ENCODE assay signal across 8 mouse cellular contexts in genomic region chr11:102431018-102431645, GRCm38 (mm10). TPM values are rescaled to one million over a fixed set of nuclear protein-coding genes. Genes with fewer than 3 reads are reported as not detected.
DNase-seq lines count a peak whose midpoint lies in the region; ATAC-seq and TF ChIP-seq lines count a peak whose summit lies in the region.

No protein-coding gene starts in this region.

- TF ChIP-seq EP300 in liver, embryonic 14.5 days (IDR thresholded peaks at IDR 0.05; ENCODE audit: low read depth): no peak

- ATAC-seq in embryonic facial prominence, embryonic 13.5 days (ENCODE audit: insufficient number of reproducible peaks, insufficient read depth, low FRiP score, low TSS enrichment, low read depth): no peak
- ATAC-seq in kidney, embryonic 14.5 days (ENCODE audit: low FRiP score, low TSS enrichment): 0 out of 2 replicates have a peak, but pooled peaks have one; percentile 9
- peak; percentile 50; the same call in 1 of the 2 replicates for ATAC-seq in liver, embryonic 14.5 days (ENCODE audit: insufficient read depth)

- no peaks in the 10 kb centered on the region for H3K9me3 ChIP-seq in embryonic facial prominence, embryonic 13.5 days
- no peaks in the 10 kb centered on the region for H3K9me3 ChIP-seq in heart, embryonic 10.5 days
- no peaks in the 10 kb centered on the region for H3K9me3 ChIP-seq in kidney, embryonic 14.5 days (ENCODE audit: control insufficient read depth, low read length)
- no peaks in the 10 kb centered on the region for H3K9me3 ChIP-seq in liver, embryonic 14.5 days (ENCODE audit: control insufficient read depth, low read length)

- H3K27ac ChIP-seq in embryonic facial prominence, embryonic 13.5 days: peak overlapping the region; percentile 89
- peak overlapping the region; percentile 88 for H3K27ac ChIP-seq in heart, embryonic 10.5 days
- H3K27ac ChIP-seq in kidney, embryonic 14.5 days (ENCODE audit: low read depth, low read length): peak overlapping the region; percentile 80
- peak overlapping the region; percentile 35; the same call in 1 of the 2 replicates for H3K27ac ChIP-seq in liver, embryonic 14.5 days

- DNase-seq in adrenal gland, postnatal 14 days: peak; percentile 88
- DNase-seq in heart, embryonic 10.5 days (ENCODE audit: low spot score): peak; percentile 87
- peak in 2 of 3 experiments; percentile 55 to 74 for DNase-seq in liver, embryonic 14.5 days (ENCODE audit: low read depth in 3 of 3, low spot score in 3 of 3)
- DNase-seq in neural tube, embryonic 10.5 days (ENCODE audit: extremely low spot score, low spot score): peak; percentile 80
- peak; percentile 83 for DNase-seq in thymus, postnatal 0 days (ENCODE audit: low spot score)

- H3K4me2 ChIP-seq in embryonic facial prominence, embryonic 13.5 days: peak overlapping the region; percentile 96
- H3K4me2 ChIP-seq in kidney, embryonic 14.5 days (replicated peaks; ENCODE audit: low read depth, low read length): peak overlapping the region; percentile 89
- H3K4me2 ChIP-seq in liver, embryonic 14.5 days (ENCODE audit: low read depth): peak overlapping the region; percentile 99

- peak overlapping the region; percentile 72 for H3K4me3 ChIP-seq in C2C12 (ENCODE audit: insufficient read depth, poor library complexity, severe bottlenecking)
- peak overlapping the region; percentile 75 for H3K4me3 ChIP-seq in embryonic facial prominence, embryonic 13.5 days
- H3K4me3 ChIP-seq in heart, embryonic 10.5 days: peak overlapping the region; percentile 78
- peak overlapping the region; percentile 65 for H3K4me3 ChIP-seq in kidney, embryonic 14.5 days (ENCODE audit: low read length)
- peak overlapping the region; percentile 66 to 70 for H3K4me3 ChIP-seq in liver, embryonic 14.5 days (ENCODE audit: insufficient read depth in 1 of 2, low read depth in 2 of 2, low read length in 2 of 2)

- H3K36me3 ChIP-seq in C2C12 (ENCODE audit: control insufficient read depth, insufficient read depth): peaks cover 20% of the 10 kb centered on the region
- peaks cover 28% of the 10 kb centered on the region for H3K36me3 ChIP-seq in embryonic facial prominence, embryonic 13.5 days
- H3K36me3 ChIP-seq in heart, embryonic 10.5 days: peaks cover 34% of the 10 kb centered on the region
- H3K36me3 ChIP-seq in kidney, embryonic 14.5 days (ENCODE audit: control insufficient read depth, insufficient read depth, low read length): peaks cover 22% of the 10 kb centered on the region
- no peaks in the 10 kb centered on the region for H3K36me3 ChIP-seq in liver, embryonic 14.5 days (replicated peaks; ENCODE audit: control insufficient read depth, insufficient read depth, low read depth)

- H3K4me1 ChIP-seq in embryonic facial prominence, embryonic 13.5 days: peaks cover 34% of the 10 kb centered on the region
- H3K4me1 ChIP-seq in heart, embryonic 10.5 days: peaks cover 38% of the 10 kb centered on the region
- peaks cover 16% of the 10 kb centered on the region for H3K4me1 ChIP-seq in kidney, embryonic 14.5 days (ENCODE audit: control insufficient read depth, insufficient read depth, low read length)
- peaks cover 5 to 14% of the 10 kb centered on the region in 2 experiments; a peak in 3 of 4 replicates for H3K4me1 ChIP-seq in liver, embryonic 14.5 days (replicated peaks; ENCODE audit: control insufficient read depth in 2 of 2, insufficient read depth in 2 of 2, low read length in 1 of 2)

- peak overlapping the region; percentile 77 for H3K9ac ChIP-seq in embryonic facial prominence, embryonic 13.5 days
- H3K9ac ChIP-seq in kidney, embryonic 14.5 days (ENCODE audit: low read depth, low read length): peak overlapping the region; percentile 62
- peak overlapping the region; percentile 56 for H3K9ac ChIP-seq in liver, embryonic 14.5 days (replicated peaks)

- H3K79me3 ChIP-seq in C2C12 (ENCODE audit: low read depth): no peaks in the 10 kb centered on the region

- peak overlapping the region; percentile 83 for H3ac ChIP-seq in C2C12 (ENCODE audit: control insufficient read depth, insufficient read length, low read depth)

- no peaks in the 10 kb centered on the region for H3K27me3 ChIP-seq in C2C12 (ENCODE audit: control insufficient read depth, insufficient read depth, insufficient read length)
- H3K27me3 ChIP-seq in embryonic facial prominence, embryonic 13.5 days: no peaks in the 10 kb centered on the region
- no peaks in the 10 kb centered on the region for H3K27me3 ChIP-seq in heart, embryonic 10.5 days (ENCODE audit: insufficient read depth, poor library complexity, severe bottlenecking)
- no peaks in the 10 kb centered on the region; the same call in 1 of the 2 replicates for H3K27me3 ChIP-seq in kidney, embryonic 14.5 days (ENCODE audit: control insufficient read depth, insufficient read depth, low read length)
- H3K27me3 ChIP-seq in liver, embryonic 14.5 days (ENCODE audit: control insufficient read depth, insufficient read depth, low read length): no peaks in the 10 kb centered on the region; the same call in 1 of the 2 replicates

- TF ChIP-seq CTCF in C2C12 (IDR thresholded peaks at IDR 0.05; ENCODE audit: control insufficient read depth, insufficient read depth, insufficient read length): peak; percentile 48
- TF ChIP-seq CTCF in liver, embryonic 14.5 days (IDR thresholded peaks at IDR 0.05; ENCODE audit: low read depth): peak; percentile 89

- peaks cover 8% of the 10 kb centered on the region for H3K79me2 ChIP-seq in C2C12 (ENCODE audit: control insufficient read depth, insufficient read depth)

- 0% methylated on average over 7 of the region's 7 CpGs for WGBS in embryonic facial prominence, embryonic 13.5 days
- whole genome bisulfite sequencing in heart, embryonic 10.5 days: 0% methylated on average over 7 of the region's 7 CpGs
- under 1% methylated on average over 7 of the region's 7 CpGs for WGBS in kidney, embryonic 14.5 days
- WGBS in liver, embryonic 14.5 days (ENCODE audit: insufficient replicate concordance): 1% methylated on average over 7 of the region's 7 CpGs

TF ChIP-seq in C2C12, 6 proteins besides CTCF, POLR2A, EP300 and RAD21 (continues in another document):
- TF ChIP-seq MYOG (IDR thresholded peaks at IDR 0.05; ENCODE audit: control insufficient read depth, extremely low read depth, insufficient read length): no peak

RNA-seq across cellular contexts. Expression of gene Grn, which starts 1.0 kb away (rescaled TPM):
- polyA plus RNA-seq in C2C12 (2012; fragmentation: generic; extraction: Trizol): 79.1 TPM
- 180 and 194 TPM in 2 replicates for total RNA-seq in adrenal gland, postnatal 14 days (2021)
- polyA plus RNA-seq in embryonic facial prominence, embryonic 13.5 days (2015; fragmentation: Nextera tagmentation; extraction: Ambion mirVana): 124 and 126 TPM in 2 replicates
- 109 and 151 TPM in 2 replicates for polyA plus RNA-seq in heart, embryonic 10.5 days (2016; fragmentation: Nextera tagmentation; extraction: Ambion mirVana)
- polyA plus RNA-seq in kidney, embryonic 14.5 days (2014; fragmentation: Nextera tagmentation; extraction: Ambion mirVana): 81.0 and 103 TPM in 2 replicates
- polyA plus RNA-seq in liver, embryonic 14.5 days (2012; rRNA removed): 25.4 and 28.9 TPM in 2 replicates
- polyA plus RNA-seq in liver, embryonic 14.5 days (2014; fragmentation: Nextera tagmentation; extraction: Ambion mirVana): 34.1 and 41.4 TPM in 2 replicates
- polyA plus RNA-seq in thymus, postnatal 0 days (2015; fragmentation: Nextera tagmentation; extraction: Ambion mirVana): 86.4 and 90.6 TPM in 2 replicates

RNA-seq across cellular contexts. Expression of gene Fam171a2, which starts 16.4 kb away (rescaled TPM):
- 6.3 TPM for polyA plus RNA-seq in C2C12 (2012; fragmentation: generic; extraction: Trizol)
- total RNA-seq in adrenal gland, postnatal 14 days (2021): 8.2 and 9.6 TPM in 2 replicates
- 8.1 and 8.2 TPM in 2 replicates for polyA plus RNA-seq in embryonic facial prominence, embryonic 13.5 days (2015; fragmentation: Nextera tagmentation; extraction: Ambion mirVana)
- polyA plus RNA-seq in heart, embryonic 10.5 days (2016; fragmentation: Nextera tagmentation; extraction: Ambion mirVana): 1.7 and 3.6 TPM in 2 replicates
- polyA plus RNA-seq in kidney, embryonic 14.5 days (2014; fragmentation: Nextera tagmentation; extraction: Ambion mirVana): 12.3 and 14.7 TPM in 2 replicates
- 1.6 and 2.0 TPM in 2 replicates for polyA plus RNA-seq in liver, embryonic 14.5 days (2012; rRNA removed)
- 0.17 and 0.35 TPM in 2 replicates for polyA plus RNA-seq in liver, embryonic 14.5 days (2014; fragmentation: Nextera tagmentation; extraction: Ambion mirVana)
- 0.42 and 0.79 TPM in 2 replicates for polyA plus RNA-seq in thymus, postnatal 0 days (2015; fragmentation: Nextera tagmentation; extraction: Ambion mirVana)

RNA-seq across cellular contexts. Expression of gene Slc25a39, which starts 23.4 kb away (rescaled TPM):
- polyA plus RNA-seq in C2C12 (2012; fragmentation: generic; extraction: Trizol): 174 TPM
- 373 and 415 TPM in 2 replicates for total RNA-seq in adrenal gland, postnatal 14 days (2021)
- polyA plus RNA-seq in embryonic facial prominence, embryonic 13.5 days (2015; fragmentation: Nextera tagmentation; extraction: Ambion mirVana): 191 and 195 TPM in 2 replicates
- polyA plus RNA-seq in heart, embryonic 10.5 days (2016; fragmentation: Nextera tagmentation; extraction: Ambion mirVana): 313 and 314 TPM in 2 replicates
- polyA plus RNA-seq in kidney, embryonic 14.5 days (2014; fragmentation: Nextera tagmentation; extraction: Ambion mirVana): 224 and 274 TPM in 2 replicates
- 167 and 187 TPM in 2 replicates for polyA plus RNA-seq in liver, embryonic 14.5 days (2012; rRNA removed)
- polyA plus RNA-seq in liver, embryonic 14.5 days (2014; fragmentation: Nextera tagmentation; extraction: Ambion mirVana): 339 and 363 TPM in 2 replicates
- 97.8 and 107 TPM in 2 replicates for polyA plus RNA-seq in thymus, postnatal 0 days (2015; fragmentation: Nextera tagmentation; extraction: Ambion mirVana)

RNA-seq across cellular contexts. Expression of gene Rundc3a, which starts 37.9 kb away (rescaled TPM):
- polyA plus RNA-seq in C2C12 (2012; fragmentation: generic; extraction: Trizol): 2.2 TPM
- 31.3 and 31.6 TPM in 2 replicates for total RNA-seq in adrenal gland, postnatal 14 days (2021)
- 3.6 and 5.2 TPM in 2 replicates for polyA plus RNA-seq in embryonic facial prominence, embryonic 13.5 days (2015; fragmentation: Nextera tagmentation; extraction: Ambion mirVana)
- 0.74 and 1.8 TPM in 2 replicates for polyA plus RNA-seq in heart, embryonic 10.5 days (2016; fragmentation: Nextera tagmentation; extraction: Ambion mirVana)
- 1.7 and 1.9 TPM in 2 replicates for polyA plus RNA-seq in kidney, embryonic 14.5 days (2014; fragmentation: Nextera tagmentation; extraction: Ambion mirVana)
- polyA plus RNA-seq in liver, embryonic 14.5 days (2012; rRNA removed): 1.4 and 1.9 TPM in 2 replicates
- polyA plus RNA-seq in liver, embryonic 14.5 days (2014; fragmentation: Nextera tagmentation; extraction: Ambion mirVana): 1.0 and 1.2 TPM in 2 replicates
- 1.1 and 1.4 TPM in 2 replicates for polyA plus RNA-seq in thymus, postnatal 0 days (2015; fragmentation: Nextera tagmentation; extraction: Ambion mirVana)

RNA-seq across cellular contexts. Expression of gene Itga2b, which starts 38.8 kb away (rescaled TPM):
- 1.3 TPM for polyA plus RNA-seq in C2C12 (2012; fragmentation: generic; extraction: Trizol)
- 4.6 and 7.4 TPM in 2 replicates for total RNA-seq in adrenal gland, postnatal 14 days (2021)
- 6.2 and 6.7 TPM in 2 replicates for polyA plus RNA-seq in embryonic facial prominence, embryonic 13.5 days (2015; fragmentation: Nextera tagmentation; extraction: Ambion mirVana)
- polyA plus RNA-seq in heart, embryonic 10.5 days (2016; fragmentation: Nextera tagmentation; extraction: Ambion mirVana): 13.2 and 19.5 TPM in 2 replicates
- 5.8 and 6.4 TPM in 2 replicates for polyA plus RNA-seq in kidney, embryonic 14.5 days (2014; fragmentation: Nextera tagmentation; extraction: Ambion mirVana)
- polyA plus RNA-seq in liver, embryonic 14.5 days (2012; rRNA removed): 28.4 and 35.4 TPM in 2 replicates
- 20.0 and 27.3 TPM in 2 replicates for polyA plus RNA-seq in liver, embryonic 14.5 days (2014; fragmentation: Nextera tagmentation; extraction: Ambion mirVana)
- 1.9 and 2.5 TPM in 2 replicates for polyA plus RNA-seq in thymus, postnatal 0 days (2015; fragmentation: Nextera tagmentation; extraction: Ambion mirVana)

Comparison
In these comparisons a context has a peak if more than half of its experiments do, and no peak if none do; other contexts are left out.
1. H3K27ac ChIP-seq: peak in every context shown above with its lines; median percentile 89 in embryonic facial prominence, embryonic 13.5 days; 88 in heart, embryonic 10.5 days; 80 in kidney, embryonic 14.5 days; 35 in liver, embryonic 14.5 days.